Mouse (Mus musculus) A20 (cell line): ENCODE measurements at regions not wholly inside any gene's neighbourhood (a gene's known extent, or its start where the extent isn't known, plus 50 kb on each side); places are given as distances from the start of the nearest gene placed in this dataset.
A peak's percentile ranks its signal among the peaks of the same experiment; 100 is the strongest.

Source experiments
- DNase-seq: peaks from one replicate; pipeline ENCODE4 v3.0.0-alpha.2; 2011; ENCODE audit warnings: low read depth, low spot score

- DNase-seq = no peak
Measured at GRCm38 (mm10) chr4:142638733-142639339, 399.6 kb upstream of the Kazn start.

- DNase-seq = peak; percentile 24
Measured at GRCm38 (mm10) chr4:142638057-142638456, 398.9 kb upstream of the Kazn start.

GRCm38 (mm10) chr4:142634398-142634797 is 395.2 kb upstream of the Kazn start:
- no peak for DNase-seq

- DNase-seq = no peak
Measured at GRCm38 (mm10) chr4:142633667-142634350, 394.6 kb upstream of the Kazn start.

- no peak for DNase-seq
Measured at GRCm38 (mm10) chr4:142626503-142627194, 387.4 kb upstream of the Kazn start.

- DNase-seq = no peak
Measured at GRCm38 (mm10) chr4:142625456-142625855, 386.3 kb upstream of the Kazn start.

GRCm38 (mm10) chr4:142622151-142622861 is 383.1 kb upstream of the Kazn start:
- no peak for DNase-seq

GRCm38 (mm10) chr4:142619396-142619795 is 380.2 kb upstream of the Kazn start:
- no peak for DNase-seq

GRCm38 (mm10) chr4:142618770-142619169 is 379.6 kb upstream of the Kazn start:
- no peak for DNase-seq

GRCm38 (mm10) chr4:142617676-142618075 is 378.5 kb upstream of the Kazn start:
- peak; percentile 52 for DNase-seq

GRCm38 (mm10) chr4:142616901-142617300 is 377.7 kb upstream of the Kazn start:
- no peak for DNase-seq

- DNase-seq = no peak
Measured at GRCm38 (mm10) chr4:142605098-142605497, 365.9 kb upstream of the Kazn start.

GRCm38 (mm10) chr4:142597214-142597613 is 358.0 kb upstream of the Kazn start:
- no peak for DNase-seq

- no peak for DNase-seq
Measured at GRCm38 (mm10) chr4:142589084-142589741, 350.0 kb upstream of the Kazn start.

GRCm38 (mm10) chr4:142588418-142589083 is 349.4 kb upstream of the Kazn start:
- no peak for DNase-seq

- DNase-seq = no peak
Measured at GRCm38 (mm10) chr4:142587345-142588035, 348.3 kb upstream of the Kazn start.

GRCm38 (mm10) chr4:142578536-142578935 is 339.3 kb upstream of the Kazn start:
- no peak for DNase-seq

- DNase-seq = no peak
Measured at GRCm38 (mm10) chr4:142577519-142577918, 338.3 kb upstream of the Kazn start.

GRCm38 (mm10) chr4:142574528-142574927 is 335.3 kb upstream of the Kazn start:
- no peak for DNase-seq

- peak; percentile 13 for DNase-seq
Measured at GRCm38 (mm10) chr4:142570712-142571111, 331.5 kb upstream of the Kazn start.
